Mouse (Mus musculus): ENCODE results near the gene 2310079G19Rik. TPM values are rescaled to one million over a fixed set of nuclear protein-coding genes. Genes with fewer than 3 reads are reported as not detected.

Gene 2310079G19Rik
- not detected for total RNA-seq (2021)

DNA sequence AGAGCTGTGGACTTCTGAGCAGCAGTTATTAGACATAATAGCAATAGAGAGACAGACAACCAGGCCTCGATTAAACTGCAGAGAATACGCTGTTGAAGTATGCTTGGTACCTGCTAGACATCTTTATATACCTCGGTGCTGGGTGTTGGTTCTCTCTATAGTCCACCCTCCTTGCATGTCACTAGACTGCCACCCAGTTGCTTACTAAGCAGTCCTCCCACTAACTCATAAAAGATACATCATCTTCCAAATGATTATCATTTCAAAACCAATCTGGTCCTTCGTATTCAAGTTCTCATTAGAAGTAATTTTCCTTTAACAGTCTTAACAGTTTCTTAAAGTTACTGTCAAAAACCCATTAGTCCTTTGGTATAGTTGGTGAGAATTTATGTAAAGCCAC lies at the start of gene 2310079G19Rik:
Gene 2310079G19Rik, minus strand, starts transcription at position 101 of the 400 bp plus-strand sequence.
- intact Hi-C loops (cut with DNase I), result no loop called here
- DNase-seq, result no peak

DNA sequence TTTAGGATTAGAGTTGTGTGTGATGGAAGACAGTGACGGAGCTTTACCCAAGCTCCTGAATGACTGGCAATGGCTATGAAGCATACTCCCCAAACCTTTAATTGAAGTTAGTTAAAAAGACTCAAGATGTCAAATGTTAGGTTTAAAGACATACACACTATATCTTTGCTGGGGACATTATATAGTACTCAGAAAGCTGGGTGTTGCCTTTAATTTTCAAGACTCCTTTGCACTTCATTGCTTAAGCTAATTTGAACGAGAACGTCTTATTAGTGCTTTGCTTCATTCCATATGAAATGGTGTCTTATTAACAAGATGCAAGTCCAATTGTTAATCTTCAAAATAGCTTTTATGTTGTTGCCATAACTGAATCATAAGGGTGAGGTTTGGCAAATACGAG lies 44.1 kb upstream of the 2310079G19Rik start, which contains the start of gene Krtap27-1:
Gene Krtap27-1, minus strand, starts transcription at position 101 of the 400 bp plus-strand sequence.
- intact Hi-C loops (cut with DNase I), result no loop called here
- DNase-seq, result no peak

DNA sequence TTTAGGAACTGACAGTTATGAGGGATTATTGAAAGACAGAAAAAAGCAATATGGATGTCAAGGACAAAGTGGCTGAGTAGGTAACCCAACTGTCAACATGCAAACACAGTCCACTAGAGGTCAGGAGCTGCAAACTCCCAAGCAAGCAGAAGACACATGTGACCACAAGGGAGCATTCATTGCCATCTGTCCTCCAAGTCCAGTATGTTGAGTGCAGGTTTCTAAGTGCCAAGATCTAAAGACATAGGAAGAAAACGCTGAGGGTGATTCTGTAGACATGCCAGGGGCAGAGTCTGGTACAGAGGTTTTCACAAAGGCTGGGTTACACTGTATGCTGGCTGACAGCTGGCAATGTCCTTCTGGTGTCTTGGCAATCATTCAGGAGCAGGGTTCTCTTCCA lies 30.0 kb upstream of the 2310079G19Rik start:
- intact Hi-C loops (cut with DNase I), result no loop called here
- DNase-seq, result no peak

DNA sequence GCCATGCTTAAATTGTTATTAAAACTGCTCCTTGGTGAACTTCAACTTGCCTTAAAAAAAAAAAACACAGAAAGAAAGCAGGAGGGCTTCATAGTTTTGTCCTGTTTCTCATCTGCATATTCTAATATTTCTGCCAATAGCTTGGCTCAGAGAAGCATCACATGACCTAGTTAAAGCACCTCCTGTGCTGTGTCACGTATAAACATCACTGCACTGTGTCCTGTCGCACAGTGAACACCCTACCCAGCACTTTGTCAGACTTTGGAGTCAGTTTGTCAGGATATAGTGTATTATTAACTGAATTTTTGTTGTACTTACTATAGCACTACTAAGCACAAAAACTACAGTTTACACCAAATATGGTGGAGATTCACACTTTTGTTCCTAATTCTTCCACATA lies 24.5 kb upstream of the 2310079G19Rik start:
- intact Hi-C loops (cut with DNase I), result no loop called here
- DNase-seq, result no peak

DNA sequence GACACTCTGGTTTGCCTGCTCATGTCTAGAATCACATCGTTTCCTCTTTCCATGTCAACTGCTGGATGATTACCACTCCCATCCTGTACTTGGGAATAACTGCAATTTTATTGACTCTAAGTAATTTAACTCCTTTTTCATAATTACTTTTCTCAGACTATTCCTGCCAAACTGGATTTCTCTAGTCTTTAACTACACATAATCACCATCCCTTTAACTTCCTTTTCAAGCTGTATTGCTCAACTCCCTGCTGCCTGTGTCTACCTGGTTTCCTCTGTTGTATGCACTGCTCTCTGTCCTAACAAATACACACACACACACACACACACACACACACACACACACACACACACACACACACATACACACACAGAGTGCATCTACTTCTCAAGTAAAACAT lies 23.6 kb upstream of the 2310079G19Rik start:
- intact Hi-C loops (cut with DNase I), result no loop called here
- DNase-seq, result no peak

DNA sequence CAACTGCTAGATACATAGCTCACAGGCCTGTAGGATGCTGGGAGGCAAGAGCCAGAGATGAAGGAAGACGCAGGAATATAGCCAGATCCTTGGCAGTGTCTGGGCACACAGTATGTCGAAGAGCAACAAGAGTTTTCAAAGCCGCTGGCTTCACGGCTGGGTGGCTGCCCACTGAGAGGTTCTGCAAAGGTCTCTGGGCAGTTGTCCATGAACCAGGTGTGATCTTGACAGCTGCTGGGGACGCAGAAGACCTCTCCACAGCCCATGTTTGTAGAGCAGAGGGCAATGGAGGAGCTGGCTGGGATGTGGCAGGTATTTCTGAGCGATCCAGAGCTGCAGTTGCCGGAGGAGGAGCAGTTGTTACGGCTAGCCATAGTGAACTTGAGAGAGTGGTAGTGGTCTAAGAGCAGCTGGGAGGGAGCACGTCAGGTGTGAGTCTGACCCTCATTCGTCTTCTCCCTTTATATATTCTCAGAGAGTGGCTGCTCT lies 19.9 kb upstream of the 2310079G19Rik start, which contains the start of gene Krtap26-1:
Gene Krtap26-1, minus strand, starts transcription at position 439 of the 489 bp plus-strand sequence.
- intact Hi-C loops (cut with DNase I), result no loop called here
- DNase-seq, result no peak

DNA sequence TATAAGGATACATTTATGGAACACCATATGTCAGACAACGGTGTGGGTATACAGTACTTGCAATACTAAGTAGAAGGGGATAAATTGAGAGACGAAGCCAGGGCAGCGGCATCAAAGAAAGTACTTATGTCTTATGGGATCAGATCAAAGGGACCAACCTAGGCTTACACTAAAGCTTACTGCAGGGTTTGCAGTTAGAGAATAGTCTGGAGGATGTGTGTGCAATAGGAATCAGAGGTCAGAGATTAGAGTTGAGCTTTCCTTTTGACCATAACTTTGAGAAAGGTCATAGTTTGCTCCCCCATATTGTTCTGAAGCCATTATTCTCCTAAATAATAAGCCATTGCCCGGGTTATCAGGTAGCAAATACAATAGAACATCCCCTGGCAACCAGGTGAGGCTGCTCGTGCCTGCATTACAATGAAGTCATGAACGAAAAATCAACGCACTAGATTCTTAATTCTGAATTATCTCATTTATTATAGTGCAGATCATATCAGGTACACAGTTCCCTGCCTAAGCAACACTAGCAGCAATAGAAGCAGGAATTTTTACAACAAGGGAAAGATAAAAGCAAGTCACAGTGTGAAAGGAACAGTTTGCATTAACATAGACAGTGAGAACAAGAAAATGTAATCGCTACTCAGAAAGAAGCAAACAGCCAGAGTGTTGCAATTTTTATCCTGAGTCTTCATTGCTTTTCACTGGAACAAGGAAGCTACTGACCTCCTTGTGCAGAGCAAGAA lies 19.1 kb upstream of the 2310079G19Rik start:
- intact Hi-C loops (cut with DNase I), result no loop called here
- no peak for DNase-seq

DNA sequence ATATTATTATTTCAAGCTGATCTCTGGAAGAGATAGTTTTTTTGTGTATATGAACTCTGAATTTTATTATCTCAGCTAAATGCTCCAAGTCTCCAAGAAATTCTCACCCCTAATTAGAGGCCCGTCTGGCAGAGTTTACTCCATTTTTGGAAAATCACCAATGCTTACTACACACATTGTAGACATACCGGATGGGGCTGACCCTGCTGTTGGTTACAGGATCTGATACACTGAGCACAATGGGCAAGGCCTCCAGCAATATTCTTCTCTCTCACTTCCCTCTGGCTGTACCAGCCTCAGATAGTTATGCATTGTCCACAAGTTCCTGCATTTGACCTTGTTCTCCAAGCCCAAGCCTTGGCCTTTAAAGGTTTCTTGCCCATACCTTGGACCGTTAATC lies 12.6 kb upstream of the 2310079G19Rik start:
- DNase-seq, result no peak
- intact Hi-C loops (cut with DNase I), result no loop called here

DNA sequence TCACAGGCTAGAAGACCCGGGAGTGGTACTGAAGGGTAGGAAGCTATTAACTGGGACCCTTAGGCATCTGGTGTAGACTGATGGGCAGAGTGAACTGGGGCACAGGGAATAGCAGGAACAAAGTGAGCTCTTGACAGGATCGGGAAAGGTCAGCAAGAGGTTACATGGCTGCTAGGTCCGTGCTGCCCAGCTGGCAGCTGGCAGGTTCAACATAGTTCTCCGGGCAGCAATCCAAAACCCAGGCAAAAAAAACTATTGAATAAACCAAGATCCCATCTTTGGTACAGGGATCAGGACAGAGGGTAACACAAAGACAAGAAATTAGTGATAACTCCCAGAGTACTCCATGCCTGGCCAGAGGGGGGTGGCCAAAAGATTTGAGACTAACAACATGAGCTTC lies 7.7 kb upstream of the 2310079G19Rik start:
- DNase-seq, result no peak
- intact Hi-C loops (cut with DNase I), result no loop called here

DNA sequence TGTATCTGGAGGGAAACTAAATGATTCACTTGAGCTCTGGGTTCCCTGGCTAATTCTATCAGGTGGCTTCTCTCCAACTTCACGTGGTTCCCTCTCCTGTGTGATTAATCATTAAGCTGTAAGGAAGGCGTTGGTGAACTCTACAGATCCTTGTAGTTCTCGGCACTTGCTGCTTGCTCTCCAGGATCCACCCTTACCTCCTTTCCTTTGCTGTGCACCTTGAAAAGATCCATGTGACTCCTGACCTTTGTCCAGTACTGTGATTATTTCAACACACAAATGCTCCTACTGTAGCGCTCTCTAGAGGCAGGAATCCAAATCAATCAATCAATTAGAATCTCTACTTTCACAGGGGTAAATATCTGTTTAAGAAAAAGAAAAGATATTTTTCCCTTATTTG lies 4.0 kb upstream of the 2310079G19Rik start:
- intact Hi-C loops (cut with DNase I), result no loop called here
- no peak for DNase-seq

DNA sequence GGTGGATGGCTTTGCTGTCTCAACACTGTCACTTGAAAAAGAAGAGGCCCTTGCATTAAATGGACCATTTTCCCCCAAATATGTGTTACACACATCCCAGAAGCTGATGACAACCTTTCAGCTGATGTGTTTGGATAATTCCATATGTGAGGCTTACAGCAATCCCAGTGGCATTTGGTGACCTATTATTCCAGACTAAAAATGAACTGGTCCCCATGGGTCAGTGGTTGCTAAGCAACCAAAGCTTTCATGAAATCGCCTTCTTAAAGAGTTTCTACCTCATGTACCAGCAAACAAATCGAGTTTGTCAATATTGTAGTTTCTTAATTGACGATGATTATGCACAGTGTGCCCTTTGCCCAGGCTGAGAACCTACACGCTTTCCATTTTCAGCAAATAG lies 14.8 kb downstream of the 2310079G19Rik start:
- no peak for DNase-seq
- intact Hi-C loops (cut with DNase I), result no loop called here

DNA sequence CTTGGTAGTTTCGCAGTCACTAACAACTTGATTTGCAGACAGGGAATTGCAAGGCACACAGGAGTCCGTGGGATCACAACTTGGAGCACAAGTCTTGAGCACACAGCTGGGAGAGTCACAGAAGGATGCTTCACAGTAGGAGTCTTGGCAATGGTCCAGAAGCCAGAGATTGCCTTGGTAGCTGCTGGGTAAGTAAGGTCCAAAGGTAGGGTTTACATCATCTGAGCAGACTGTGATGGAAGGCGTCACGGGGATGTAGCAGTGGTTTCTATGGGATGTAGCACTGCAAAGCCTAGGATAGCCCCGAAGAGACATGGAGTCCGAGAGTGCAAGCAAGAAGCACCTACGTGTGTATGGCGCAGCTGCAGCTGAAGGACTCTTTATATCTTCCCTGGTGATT lies 15.5 kb downstream of the 2310079G19Rik start, which contains the start of gene Krtap24-1:
Gene Krtap24-1, minus strand, starts transcription at position 358 of the 400 bp plus-strand sequence.
- intact Hi-C loops (cut with DNase I), result no loop called here

DNA sequence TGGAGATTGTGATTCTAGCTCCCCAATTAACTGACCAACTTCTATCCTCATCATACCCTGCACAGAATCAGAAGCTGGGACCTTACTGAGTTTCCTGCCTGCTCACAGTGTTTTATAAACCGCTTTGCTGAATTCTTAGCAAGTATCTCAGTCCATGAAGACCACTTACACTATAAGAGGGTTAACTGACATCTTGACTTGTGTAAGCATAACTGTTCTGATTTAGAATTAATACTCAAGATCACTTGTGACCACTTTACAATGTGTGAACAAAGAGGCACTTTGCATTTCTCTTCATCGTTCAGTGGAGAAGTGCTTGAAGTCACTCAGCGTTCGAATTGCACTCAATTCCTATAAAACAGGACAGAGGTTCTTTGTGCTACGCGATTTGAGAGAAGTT lies 22.9 kb downstream of the 2310079G19Rik start:
- no peak for DNase-seq
- intact Hi-C loops (cut with DNase I), result no loop called here

More for the DNA sequence above, 15.5 kb downstream of the 2310079G19Rik start, which contains the start of gene Krtap24-1:
- DNase-seq, result no peak

DNA sequence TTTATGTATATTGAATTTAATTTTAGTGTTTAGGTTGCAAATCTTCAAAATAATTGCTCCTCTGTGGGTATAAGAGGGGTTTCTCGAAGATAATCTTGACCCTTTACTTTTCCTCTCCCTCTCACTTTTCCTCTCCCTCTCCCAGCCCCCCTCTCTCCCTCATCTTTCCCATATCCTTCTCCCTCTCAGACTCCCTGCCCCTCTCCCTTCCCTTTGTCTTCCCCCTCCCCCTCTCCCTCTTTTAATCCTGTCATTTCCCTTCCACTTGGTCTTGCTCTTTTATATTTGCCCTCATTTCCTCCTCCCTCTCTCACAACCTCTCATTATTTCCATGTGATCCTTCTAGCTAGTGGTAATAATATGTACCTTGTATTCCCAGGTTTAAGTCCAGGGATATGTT lies 25.0 kb downstream of the 2310079G19Rik start:
- no peak for DNase-seq
- intact Hi-C loops (cut with DNase I), result no loop called here

DNA sequence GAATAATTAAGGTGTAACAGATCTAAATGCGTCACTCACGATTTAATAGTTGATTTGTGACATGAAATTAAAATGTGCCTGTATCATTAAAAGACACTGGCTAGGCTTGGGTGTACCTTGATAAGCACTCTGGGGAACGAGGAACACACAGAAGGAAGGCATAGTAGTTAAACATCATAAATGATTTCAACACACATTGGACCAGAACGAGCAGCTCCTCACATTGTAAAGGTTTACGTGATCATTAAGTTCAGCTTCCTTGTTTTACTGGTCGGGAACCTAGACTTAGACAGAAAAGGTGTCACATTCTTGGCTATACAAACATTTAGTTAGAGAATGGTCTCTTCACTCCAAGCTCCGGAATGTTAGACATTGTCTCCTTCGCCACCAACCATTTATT lies 27.2 kb downstream of the 2310079G19Rik start:
- intact Hi-C loops (cut with DNase I), result no loop called here
- no peak for DNase-seq

DNA sequence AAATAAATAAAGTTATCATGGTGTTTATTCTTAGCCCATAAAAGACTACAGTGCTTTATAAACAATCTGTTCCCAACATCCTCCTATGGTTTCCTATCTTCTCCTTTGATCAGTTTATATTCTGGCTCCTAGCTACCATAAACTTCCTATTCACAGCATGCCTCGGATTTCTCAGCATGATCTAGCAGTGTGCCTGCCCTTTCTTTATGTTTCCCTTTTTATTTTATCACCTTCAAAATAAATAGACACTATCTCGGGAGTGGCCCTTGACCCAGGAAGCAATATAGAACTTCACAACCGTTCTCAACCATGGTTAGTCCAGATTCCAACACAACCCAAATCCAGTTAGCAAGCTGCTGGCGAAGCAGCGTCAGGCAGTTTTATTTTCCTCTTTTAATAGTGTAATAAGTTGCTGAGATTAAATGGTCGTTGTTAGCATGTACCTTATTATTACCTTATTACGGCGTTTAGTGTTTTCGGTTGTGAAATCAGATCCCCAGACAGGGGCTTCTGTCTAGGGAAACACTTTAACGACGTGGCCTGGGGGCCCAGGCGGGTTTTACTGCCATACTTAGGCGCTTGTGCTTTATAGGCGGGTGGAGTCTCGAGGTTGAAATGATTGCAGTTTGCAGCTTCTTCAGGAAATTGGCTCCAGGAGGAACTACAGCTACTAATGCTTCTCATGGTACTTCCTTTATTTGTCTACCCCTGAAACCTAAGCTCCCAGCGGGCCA lies 27.8 kb downstream of the 2310079G19Rik start:
- intact Hi-C loops (cut with DNase I), result no loop called here
- DNase-seq, result no peak

DNA sequence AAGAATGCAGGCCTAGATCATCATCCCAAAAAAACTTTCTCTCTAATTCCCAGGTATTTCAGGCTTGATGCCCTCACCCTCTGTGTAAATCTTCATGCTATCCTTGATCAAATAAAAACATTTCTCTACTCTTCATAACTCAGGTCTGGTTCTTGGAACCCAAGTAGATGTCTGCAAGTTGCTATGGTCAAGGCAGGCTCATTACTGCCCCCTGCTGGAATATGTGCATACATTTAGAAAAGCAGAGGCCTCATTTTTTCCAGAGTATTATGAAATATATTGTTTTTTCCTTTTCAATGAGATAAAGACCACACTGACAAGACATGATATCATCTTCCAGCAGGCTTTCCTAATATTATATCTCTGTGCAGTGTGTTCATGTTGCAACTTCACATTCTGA lies 34.7 kb downstream of the 2310079G19Rik start:
- intact Hi-C loops (cut with DNase I), result no loop called here
- no peak for DNase-seq

DNA sequence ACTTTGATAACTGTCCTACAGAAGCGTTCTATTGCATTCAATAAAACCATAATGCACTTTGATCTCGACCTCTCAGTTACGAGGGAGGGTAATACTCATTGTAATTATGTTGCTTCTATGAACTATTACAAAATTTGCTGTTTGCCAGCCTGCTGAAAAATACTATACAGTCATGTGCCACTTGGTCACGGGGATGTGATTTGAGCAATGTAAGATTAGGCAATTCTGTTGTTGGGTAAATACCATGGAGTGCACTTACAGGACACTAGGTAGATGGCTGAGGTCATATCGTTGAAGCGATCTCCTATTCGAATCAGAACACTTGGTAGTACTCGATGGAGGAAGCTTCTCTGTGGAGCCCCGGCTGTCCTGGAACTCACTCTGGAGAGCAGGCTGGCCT lies 44.1 kb downstream of the 2310079G19Rik start:
- intact Hi-C loops (cut with DNase I), result no loop called here
- DNase-seq, result no peak
